Mouse (Mus musculus): Measurements from ENCODE around the gene Btn1a1. TPM values are rescaled to one million over a fixed set of nuclear protein-coding genes. Genes with fewer than 3 reads are reported as not detected.

Btn1a1 gene
- polyA plus RNA-seq, 2 experiments: 0.31 TPM; not detected in 1

- Histone ChIP-seq H3K27ac (replicated peaks; ENCODE audit: low read depth, low read length) (no peak overlapping the region), H3K9ac (ENCODE audit: low read depth, low read length, severe bottlenecking) (no peak overlapping the region), H3K4me2 (replicated peaks; ENCODE audit: low read depth, low read length, severe bottlenecking) (no peak overlapping the region), H3K4me3 (replicated peaks; ENCODE audit: low read length) (no peak overlapping the region), H3K9me3 (ENCODE audit: control insufficient read depth, low read length) (no peaks in the 10 kb centered on the region), H3K36me3 (ENCODE audit: control insufficient read depth, insufficient read depth, low read length) (peaks cover 1% of the 10 kb centered on the region; the same call in 1 of the 2 replicates), H3K4me1 (ENCODE audit: control insufficient read depth, insufficient read depth, low read length) (peaks cover 18% of the 10 kb centered on the region), H3K27me3 (ENCODE audit: control insufficient read depth, insufficient read depth, low read length) (no peaks in the 10 kb centered on the region)
- DNase-seq (ENCODE audit: low spot score) (no peak), ATAC-seq (ENCODE audit: low FRiP score, low read depth) (no peak)
- WGBS: 62% methylated on average over 10 of the region's 10 CpGs
- TF ChIP-seq POLR2A (IDR thresholded peaks at IDR 0.05; ENCODE audit: borderline replicate concordance, extremely low read depth, insufficient read depth, insufficient read length): no peak
Measured at GRCm38 (mm10) chr13:23427401-23427910, 38.2 kb downstream of the Btn1a1 start.

GRCm38 (mm10) chr13:23426922-23427321 lies 38.8 kb downstream of the Btn1a1 start:
- Histone ChIP-seq H3K4me3 (replicated peaks; ENCODE audit: low read length) (no peak overlapping the region), H3K4me2 (replicated peaks; ENCODE audit: low read depth, low read length, severe bottlenecking) (no peak overlapping the region), H3K27me3 (ENCODE audit: control insufficient read depth, insufficient read depth, low read length) (no peaks in the 10 kb centered on the region), H3K4me1 (ENCODE audit: control insufficient read depth, insufficient read depth, low read length) (peaks cover 19% of the 10 kb centered on the region), H3K9ac (ENCODE audit: low read depth, low read length, severe bottlenecking) (no peak overlapping the region), H3K9me3 (ENCODE audit: control insufficient read depth, low read length) (no peaks in the 10 kb centered on the region), H3K27ac (replicated peaks; ENCODE audit: low read depth, low read length) (no peak overlapping the region), H3K36me3 (ENCODE audit: control insufficient read depth, insufficient read depth, low read length) (peaks cover 7% of the 10 kb centered on the region)
- no peak for TF ChIP-seq POLR2A (IDR thresholded peaks at IDR 0.05; ENCODE audit: borderline replicate concordance, extremely low read depth, insufficient read depth, insufficient read length)
- ATAC-seq (ENCODE audit: low FRiP score, low read depth): no peak
- WGBS: 17% methylated on average over 14 of the region's 14 CpGs
- DNase-seq (ENCODE audit: low spot score): peak; percentile 75

GRCm38 (mm10) chr13:23426335-23426734 lies 39.4 kb downstream of the Btn1a1 start:
- Histone ChIP-seq H3K36me3 (ENCODE audit: control insufficient read depth, insufficient read depth, low read length) (peaks cover 12% of the 10 kb centered on the region), H3K4me3 (replicated peaks; ENCODE audit: low read length) (no peak overlapping the region), H3K9ac (ENCODE audit: low read depth, low read length, severe bottlenecking) (no peak overlapping the region), H3K9me3 (ENCODE audit: control insufficient read depth, low read length) (no peaks in the 10 kb centered on the region), H3K4me2 (replicated peaks; ENCODE audit: low read depth, low read length, severe bottlenecking) (no peak overlapping the region), H3K27ac (replicated peaks; ENCODE audit: low read depth, low read length) (no peak overlapping the region), H3K4me1 (ENCODE audit: control insufficient read depth, insufficient read depth, low read length) (peaks cover 19% of the 10 kb centered on the region), H3K27me3 (ENCODE audit: control insufficient read depth, insufficient read depth, low read length) (no peaks in the 10 kb centered on the region)
- TF ChIP-seq POLR2A (IDR thresholded peaks at IDR 0.05; ENCODE audit: borderline replicate concordance, extremely low read depth, insufficient read depth, insufficient read length): no peak
- DNase-seq (ENCODE audit: low spot score) (peak; percentile 74), ATAC-seq (ENCODE audit: low FRiP score, low read depth) (no peak)
- WGBS: 12% methylated on average over 8 of the region's 8 CpGs

DNA sequence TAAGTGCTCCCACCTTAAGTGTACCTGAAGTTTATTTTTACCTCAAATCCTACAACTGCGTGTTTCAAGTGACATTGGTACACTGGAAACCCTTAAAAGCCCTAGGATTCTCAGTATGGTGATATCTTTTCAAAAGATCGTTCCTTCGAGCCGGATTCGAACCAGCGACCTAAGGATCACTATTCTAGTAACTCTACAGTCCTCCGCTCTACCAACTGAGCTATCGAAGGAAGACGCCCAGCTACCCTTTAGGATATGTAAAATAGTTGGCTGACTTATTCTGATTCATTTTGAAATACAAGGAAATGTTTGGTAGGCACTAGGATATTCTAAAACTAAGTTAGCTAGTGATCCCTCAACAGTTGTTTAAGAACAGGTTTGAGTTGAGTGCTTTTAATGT lies 40.2 kb downstream of the Btn1a1 start:
- Histone ChIP-seq H3K4me2 (replicated peaks; ENCODE audit: low read depth, low read length, severe bottlenecking) (peak overlapping the region; percentile 90; the same call in 1 of the 2 replicates), H3K4me1 (ENCODE audit: control insufficient read depth, insufficient read depth, low read length) (peaks cover 19% of the 10 kb centered on the region), H3K36me3 (ENCODE audit: control insufficient read depth, insufficient read depth, low read length) (peaks cover 20% of the 10 kb centered on the region), H3K4me3 (replicated peaks; ENCODE audit: low read length) (no peak overlapping the region), H3K9me3 (ENCODE audit: control insufficient read depth, low read length) (no peaks in the 10 kb centered on the region), H3K9ac (ENCODE audit: low read depth, low read length, severe bottlenecking) (no peak overlapping the region), H3K27ac (replicated peaks; ENCODE audit: low read depth, low read length) (no peak overlapping the region), H3K27me3 (ENCODE audit: control insufficient read depth, insufficient read depth, low read length) (no peaks in the 10 kb centered on the region)
- WGBS: 4% methylated on average over 9 of the region's 9 CpGs
- DNase-seq (ENCODE audit: low spot score) (peak; percentile 88), ATAC-seq (ENCODE audit: low FRiP score, low read depth) (no peak)
- no peak for TF ChIP-seq POLR2A (IDR thresholded peaks at IDR 0.05; ENCODE audit: borderline replicate concordance, extremely low read depth, insufficient read depth, insufficient read length)

DNA sequence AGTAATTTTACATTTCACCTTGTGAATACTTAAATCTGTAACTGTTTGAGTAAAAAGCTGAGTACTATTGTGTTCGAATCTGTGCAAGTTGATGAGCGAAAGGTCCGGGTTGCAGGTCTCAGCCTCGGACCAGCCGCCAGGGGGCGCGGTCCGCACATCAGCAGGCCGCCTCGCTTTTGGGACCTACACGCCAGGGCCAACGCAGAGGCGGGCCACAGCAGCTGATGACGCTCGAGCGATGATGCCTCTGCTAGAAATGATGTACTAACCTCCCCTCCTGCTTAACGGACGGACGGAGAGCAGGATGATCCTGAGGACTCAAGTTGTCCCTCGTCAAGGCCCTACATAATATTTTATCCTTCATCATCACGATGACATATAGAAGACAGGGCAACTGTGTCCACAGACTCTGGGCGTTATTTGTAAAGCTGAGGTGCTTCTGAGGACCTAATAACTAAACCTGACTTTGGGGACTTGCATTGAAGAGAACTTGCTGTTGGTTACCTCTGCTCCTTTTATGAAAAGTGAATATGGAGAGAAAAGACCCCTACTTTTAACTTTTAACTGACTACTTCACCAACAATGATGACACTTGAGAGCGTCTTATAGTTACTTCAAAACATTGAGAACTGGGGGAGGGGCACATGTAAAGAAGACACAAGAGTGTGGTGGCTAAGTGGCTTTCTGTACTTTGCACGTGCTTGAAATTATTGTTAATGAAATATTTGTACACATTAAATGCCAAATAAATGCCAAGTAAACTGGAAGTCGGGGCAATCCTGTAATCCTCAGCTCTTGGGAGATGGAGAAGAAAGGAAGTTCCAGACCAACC lies 41.0 kb downstream of the Btn1a1 start:
- H3K4me2 ChIP-seq (replicated peaks; ENCODE audit: low read depth, low read length, severe bottlenecking): peak overlapping the region; percentile 90
- H3K4me3 ChIP-seq (replicated peaks; ENCODE audit: low read length): peak overlapping the region; percentile 93
- H3K27me3 ChIP-seq (ENCODE audit: control insufficient read depth, insufficient read depth, low read length): no peaks in the 10 kb centered on the region
- TF ChIP-seq POLR2A (IDR thresholded peaks at IDR 0.05; ENCODE audit: borderline replicate concordance, extremely low read depth, insufficient read depth, insufficient read length): 0 out of 2 replicates have a peak, but pooled peaks have one; percentile 30
- peaks cover 14% of the 10 kb centered on the region for H3K4me1 ChIP-seq (ENCODE audit: control insufficient read depth, insufficient read depth, low read length)
- no peaks in the 10 kb centered on the region for H3K9me3 ChIP-seq (ENCODE audit: control insufficient read depth, low read length)
- no peak overlapping the region for H3K9ac ChIP-seq (ENCODE audit: low read depth, low read length, severe bottlenecking)
- WGBS: 2% methylated on average over 25 of the region's 25 CpGs
- DNase-seq (ENCODE audit: low spot score): peak; percentile 93
- ATAC-seq (ENCODE audit: low FRiP score, low read depth): peak; percentile 86
- peaks cover 28% of the 10 kb centered on the region for H3K36me3 ChIP-seq (ENCODE audit: control insufficient read depth, insufficient read depth, low read length)
- H3K27ac ChIP-seq (replicated peaks; ENCODE audit: low read depth, low read length): no peak overlapping the region

All from limb, embryonic 14.5 days (tissue).